Mouse (Mus musculus): Measurements from ENCODE around the gene Wdr18. TPM values are rescaled to one million over a fixed set of nuclear protein-coding genes. Genes with fewer than 3 reads are reported as not detected.

The Wdr18 gene
- total RNA-seq, 2 experiments from 2014 or later = 22.7 to 23.4 TPM

DNA sequence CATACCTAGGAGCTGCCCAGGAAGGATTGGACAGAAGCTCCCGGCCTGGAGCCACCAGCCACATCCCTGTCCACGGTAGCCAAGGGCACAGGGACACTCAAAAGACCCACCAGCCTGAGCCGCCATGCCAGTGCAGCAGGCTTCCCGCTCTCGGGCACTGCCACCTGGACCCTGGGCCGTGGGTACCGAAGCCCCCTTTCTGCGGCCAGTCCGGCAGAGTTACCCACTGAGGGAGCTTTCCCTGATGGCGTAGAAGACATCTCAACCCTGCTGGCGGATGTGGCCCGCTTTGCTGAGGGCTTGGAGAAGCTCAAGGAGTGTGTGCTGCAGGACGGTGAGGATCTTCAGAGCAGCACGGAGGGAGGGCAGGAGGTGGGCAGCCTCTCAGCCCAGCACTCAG lies 57.8 kb downstream of the Wdr18 start:
- no peak for DNase-seq

DNA sequence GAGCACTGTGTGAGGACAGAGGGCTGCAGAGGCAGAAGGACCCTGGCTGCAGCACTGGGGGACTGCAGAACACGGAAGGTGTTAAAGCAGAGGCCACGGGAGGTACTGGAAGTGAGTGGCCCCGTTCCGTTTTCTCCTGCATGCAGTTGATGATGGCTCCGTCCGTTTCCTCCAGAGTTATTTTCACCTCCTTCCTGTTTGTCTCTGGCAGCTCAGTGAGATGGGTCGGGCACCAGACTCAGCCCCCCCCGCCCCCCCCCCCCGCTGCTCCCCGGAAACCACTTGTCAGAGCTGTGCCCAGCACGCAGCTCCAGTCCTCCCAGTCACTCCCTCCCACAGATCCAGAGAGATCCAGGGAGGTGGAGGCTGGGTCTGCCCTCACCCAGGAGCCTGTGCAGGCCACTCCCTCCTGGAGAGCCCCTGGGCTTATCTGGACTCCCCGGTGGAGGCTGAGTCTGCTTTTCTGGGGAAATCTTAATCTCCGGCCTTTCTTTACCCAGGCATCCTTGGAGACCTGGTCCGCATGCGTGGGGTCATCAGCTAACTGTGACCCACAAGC lies 58.9 kb downstream of the Wdr18 start:
- intact Hi-C loops (cut with DNase I) = no loop called here
- peak; percentile 52 to 55 for DNase-seq

More for the DNA sequence above, 57.8 kb downstream of the Wdr18 start:
- intact Hi-C loops (cut with DNase I) = no loop called here

DNA sequence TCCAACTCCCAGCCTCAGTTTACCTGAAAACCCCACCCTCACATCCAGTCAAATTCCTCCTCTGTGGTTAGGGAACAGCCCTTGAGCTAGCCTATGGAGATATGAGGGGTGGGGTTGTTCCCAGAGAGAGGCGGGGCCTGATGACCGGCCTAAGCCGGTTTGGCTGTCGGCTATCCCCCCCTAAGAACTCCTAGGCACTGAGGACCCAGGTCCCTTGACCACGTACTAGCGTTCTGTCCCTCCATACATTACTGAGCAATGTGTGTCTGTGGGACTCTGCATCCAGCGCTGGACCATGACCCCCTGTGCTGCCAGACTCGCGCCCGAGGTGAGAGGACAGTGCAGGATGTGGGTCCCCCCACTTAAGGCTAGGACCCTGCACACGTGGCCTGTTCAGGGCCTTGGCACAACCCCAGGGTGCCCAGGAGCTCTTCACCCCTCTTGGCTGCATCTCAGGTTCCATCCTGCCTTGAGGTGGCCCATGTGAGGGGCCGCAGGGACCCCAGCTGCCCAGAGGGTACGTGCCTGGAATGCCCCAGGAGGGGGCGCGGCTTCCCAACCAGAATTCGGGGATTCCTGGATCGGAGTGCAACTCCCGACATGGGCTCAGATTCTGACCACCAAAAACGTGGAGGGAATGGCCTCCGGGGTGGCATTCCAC lies 59.6 kb downstream of the Wdr18 start:
- peak; percentile 44 to 49 for DNase-seq
- intact Hi-C loops (cut with DNase I) = no loop called here

Other genes starting within 250 kb of the Wdr18 start
- 10 to 100 TPM; 22.6 to 27.6 TPM for gene Hcn2, start 243.5 kb upstream of the Wdr18 start, total RNA-seq (2021)
- 10 to 100 TPM; 36.3 to 54.4 TPM for gene Polrmt, start 213.6 kb upstream of the Wdr18 start, total RNA-seq (2021)
- not detected for gene Fgf22, start 205.1 kb upstream of the Wdr18 start, total RNA-seq (2021)
- 10 to 100 TPM; 31.8 to 34.4 TPM for gene Rnf126, start 193.2 kb upstream of the Wdr18 start, total RNA-seq (2021)
- gene Fstl3, start 182.9 kb upstream of the Wdr18 start, total RNA-seq (2021) = 1 to 10 TPM; 5.8 to 7.4 TPM
- gene Prss57, start 169.2 kb upstream of the Wdr18 start, total RNA-seq (2021) = not detected
- gene Palm, start 166.6 kb upstream of the Wdr18 start, total RNA-seq (2021) = 100 to 1,000 TPM in 1 of 2 experiments, 10 to 100 TPM in 1; 90.8 to 103 TPM
- gene Misp, start 139.2 kb upstream of the Wdr18 start, total RNA-seq (2021) = under 1 TPM; 0.22 to 0.30 TPM
- gene Ptbp1, start 105.7 kb upstream of the Wdr18 start, total RNA-seq (2021) = 100 to 1,000 TPM; 144 to 145 TPM
- under 1 TPM in 1 of 2 experiments, not detected in 1; 0.55 TPM for gene Prtn3, start 85.7 kb upstream of the Wdr18 start, total RNA-seq (2021)
- gene Plppr3, start 85.5 kb upstream of the Wdr18 start, total RNA-seq (2021) = under 1 TPM; 0.53 to 0.89 TPM
- gene Elane, start 73.9 kb upstream of the Wdr18 start, total RNA-seq (2021) = not detected
- 10 to 100 TPM in 1 of 2 experiments, 1 to 10 TPM in 1; 3.2 to 12.0 TPM for gene Cfd, start 69.3 kb upstream of the Wdr18 start, total RNA-seq (2021)
- gene Med16, start 51.2 kb upstream of the Wdr18 start, total RNA-seq (2021) = 10 to 100 TPM; 59.5 to 60.0 TPM
- gene Gm26602, start 49.3 kb upstream of the Wdr18 start, total RNA-seq (2021) = not detected
- under 1 TPM; 0.17 to 0.22 TPM for gene Kiss1r, start 43.2 kb upstream of the Wdr18 start, total RNA-seq (2021)
- gene R3hdm4, start 38.9 kb upstream of the Wdr18 start, total RNA-seq (2021) = 10 to 100 TPM; 93.4 to 94.9 TPM
- 1 to 10 TPM; 3.1 to 3.2 TPM for gene Arid3a, start 33.1 kb upstream of the Wdr18 start, total RNA-seq (2021)
- gene Grin3b, start 10.6 kb downstream of the Wdr18 start, total RNA-seq (2021) = not detected
- gene Tmem259, start 24.2 kb downstream of the Wdr18 start, total RNA-seq (2021) = 100 to 1,000 TPM; 126 to 132 TPM
- 10 to 100 TPM; 60.3 to 65.6 TPM for gene Cnn2, start 28.4 kb downstream of the Wdr18 start, total RNA-seq (2021)
- 1 to 10 TPM; 7.8 to 8.2 TPM for gene Abca7, start 36.3 kb downstream of the Wdr18 start, total RNA-seq (2021)
- gene Arhgap45, start 56.5 kb downstream of the Wdr18 start, total RNA-seq (2021) = 1 to 10 TPM; 5.0 to 6.1 TPM
- 10 to 100 TPM; 79.0 to 79.1 TPM for gene Polr2e, start 79.6 kb downstream of the Wdr18 start, total RNA-seq (2021)
- 100 to 1,000 TPM; 551 to 562 TPM for gene Gpx4, start 87.0 kb downstream of the Wdr18 start, total RNA-seq (2021)
- gene Sbno2, start 145.4 kb downstream of the Wdr18 start, total RNA-seq (2021) = 10 to 100 TPM; 15.1 to 17.6 TPM
- 100 to 1,000 TPM; 110 to 112 TPM for gene Stk11, start 155.7 kb downstream of the Wdr18 start, total RNA-seq (2021)
- 1,000 to 10,000 TPM; 1,058 to 1,125 TPM for gene Atp5d, start 178.5 kb downstream of the Wdr18 start, total RNA-seq (2021)
- 1 to 10 TPM; 3.2 to 4.1 TPM for gene Cbarp, start 180.7 kb downstream of the Wdr18 start, total RNA-seq (2021)
- 100 to 1,000 TPM; 132 to 190 TPM for gene Midn, start 188.1 kb downstream of the Wdr18 start, total RNA-seq (2021)
- gene Cirbp, start 205.8 kb downstream of the Wdr18 start, total RNA-seq (2021) = 100 to 1,000 TPM; 113 to 134 TPM
- gene 1600002K03Rik, start 212.8 kb downstream of the Wdr18 start, total RNA-seq (2021) = 1 to 10 TPM; 3.1 to 3.4 TPM
- gene Efna2, start 219.3 kb downstream of the Wdr18 start, total RNA-seq (2021) = 1 to 10 TPM; 1.4 to 1.7 TPM